Mouse (Mus musculus) cerebellum, adult 9-11 months (tissue): Measurements from ENCODE around the gene Vps26a.

ENCODE experiments used
- DNase-seq: peaks from one replicate; pipeline ENCODE4 v3.0.0; 2022

Gene Vps26a

DNA sequence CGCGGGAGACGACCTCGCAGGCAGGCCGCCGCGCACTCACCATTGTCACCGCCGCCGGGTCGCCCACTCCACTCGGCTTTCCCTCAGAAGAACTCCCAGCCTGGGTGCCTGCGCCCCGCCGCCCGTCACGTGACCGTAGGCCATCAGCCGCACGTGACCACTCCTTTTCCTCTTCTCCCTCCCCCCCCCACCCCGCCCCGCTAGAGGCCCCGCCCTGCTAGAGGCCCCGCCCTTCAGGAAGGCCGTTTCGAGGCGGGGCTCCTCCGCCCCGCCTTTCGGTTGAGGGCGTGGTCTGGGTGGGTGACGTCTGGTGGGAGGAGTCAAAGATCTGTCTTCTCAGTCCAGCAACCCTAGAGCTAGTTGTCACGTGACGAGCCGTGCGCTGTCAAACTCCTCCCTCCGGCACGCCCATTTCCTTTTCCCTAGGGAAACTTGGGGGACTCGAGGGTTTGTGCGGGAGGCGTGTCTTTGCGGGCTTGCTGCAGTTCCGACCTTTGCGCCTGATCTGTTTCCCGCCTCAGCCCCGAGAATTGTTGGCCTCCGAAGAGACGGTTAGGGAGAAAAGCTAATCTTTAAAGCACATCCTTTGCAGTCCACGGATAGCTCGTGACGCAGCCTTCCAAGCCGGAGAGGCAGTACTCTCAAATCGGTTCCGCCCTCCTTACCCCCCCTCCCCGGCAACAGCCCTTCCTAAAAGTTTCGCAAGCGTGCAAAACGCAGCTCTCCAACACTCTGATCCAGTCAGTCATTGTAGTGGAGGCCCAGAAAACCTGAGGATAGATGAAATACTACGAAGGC, at the start of gene Vps26a:
Gene Vps26a (minus strand): TSS at position 188 of the 798 bp plus-strand sequence.
- DNase-seq: peak; percentile 99

DNA sequence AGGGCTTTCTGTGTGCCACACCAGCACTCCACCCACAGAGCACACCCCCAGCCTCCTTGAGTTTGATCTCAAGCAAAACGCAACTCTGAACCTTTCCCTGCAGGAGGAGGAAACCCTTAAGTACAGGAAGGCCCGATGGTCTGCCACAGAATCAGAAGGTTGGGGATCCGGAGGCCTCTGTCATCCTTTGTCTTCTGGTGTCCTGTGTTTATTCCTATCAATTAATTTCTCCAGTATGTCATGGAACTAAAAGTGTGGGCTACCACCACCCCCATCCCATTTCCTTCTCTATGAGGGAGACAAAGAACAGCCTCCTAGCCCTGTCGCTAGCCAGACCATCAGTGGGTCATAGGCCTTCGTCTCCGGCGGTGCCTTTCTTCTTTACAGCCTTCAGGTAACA, 47.9 kb upstream of the Vps26a start:
- no peak for DNase-seq

DNA sequence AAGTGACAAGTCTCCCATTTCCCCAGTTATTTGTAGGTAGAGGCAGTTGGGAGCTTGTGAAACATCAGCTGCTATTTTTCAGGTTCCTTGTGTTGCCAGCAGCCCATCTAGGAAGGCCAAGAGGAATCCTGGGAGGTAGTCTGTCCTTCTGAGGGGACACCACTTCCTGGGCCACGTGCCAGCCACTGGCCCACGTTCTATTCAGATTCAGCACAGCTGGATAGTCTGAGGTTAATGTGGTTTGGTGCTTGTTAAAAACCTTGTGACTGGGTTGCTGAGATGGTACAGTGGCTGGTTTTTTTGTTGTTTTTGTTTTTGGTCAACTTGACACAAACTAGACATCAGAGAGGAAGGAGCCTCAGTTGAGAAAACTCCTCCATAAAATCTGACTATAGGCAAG, 46.2 kb upstream of the Vps26a start:
- DNase-seq: no peak

DNA sequence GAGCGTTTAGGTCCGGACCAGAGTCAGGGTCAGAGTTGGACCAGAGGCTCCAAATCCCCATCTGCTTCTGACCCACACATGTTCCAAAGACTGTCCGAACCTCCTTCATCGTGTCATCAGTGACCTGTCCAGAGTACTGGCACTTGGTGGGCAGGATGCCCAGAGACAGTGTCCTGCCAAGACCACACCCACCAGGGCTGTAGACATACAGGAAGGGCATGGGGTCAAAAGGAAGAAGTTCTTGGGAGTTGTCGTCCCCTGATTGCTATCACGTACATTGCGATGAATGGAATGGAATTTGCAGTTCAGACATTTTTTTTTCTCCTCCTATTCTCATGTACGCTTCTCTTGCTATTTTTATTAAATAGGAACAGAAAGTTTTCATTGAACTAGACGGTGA, 43.6 kb upstream of the Vps26a start:
- DNase-seq: no peak

DNA sequence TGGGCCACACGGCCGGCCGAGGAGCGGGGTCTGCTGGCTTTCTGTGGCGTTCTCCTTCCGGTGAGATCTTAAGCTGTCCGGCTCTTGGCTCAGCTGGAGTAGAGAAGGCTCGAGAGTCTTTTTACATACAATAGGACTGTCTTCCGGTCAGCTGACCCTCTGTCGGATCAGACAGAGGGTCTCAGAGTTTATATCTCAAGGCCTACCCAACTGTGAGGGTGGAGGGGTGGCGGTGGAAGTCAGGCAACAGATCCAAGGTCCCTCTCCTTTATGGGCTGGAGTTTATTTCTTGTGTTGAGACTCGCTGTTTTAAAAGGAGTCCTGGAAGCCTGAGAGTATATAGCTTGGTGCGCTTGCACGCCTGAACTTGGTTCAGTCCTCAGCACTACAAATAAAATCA, 40.7 kb upstream of the Vps26a start, which contains the start of gene Srgn:
Gene Srgn (minus strand): TSS at position 101 of the 400 bp plus-strand sequence.
- DNase-seq: no peak

DNA sequence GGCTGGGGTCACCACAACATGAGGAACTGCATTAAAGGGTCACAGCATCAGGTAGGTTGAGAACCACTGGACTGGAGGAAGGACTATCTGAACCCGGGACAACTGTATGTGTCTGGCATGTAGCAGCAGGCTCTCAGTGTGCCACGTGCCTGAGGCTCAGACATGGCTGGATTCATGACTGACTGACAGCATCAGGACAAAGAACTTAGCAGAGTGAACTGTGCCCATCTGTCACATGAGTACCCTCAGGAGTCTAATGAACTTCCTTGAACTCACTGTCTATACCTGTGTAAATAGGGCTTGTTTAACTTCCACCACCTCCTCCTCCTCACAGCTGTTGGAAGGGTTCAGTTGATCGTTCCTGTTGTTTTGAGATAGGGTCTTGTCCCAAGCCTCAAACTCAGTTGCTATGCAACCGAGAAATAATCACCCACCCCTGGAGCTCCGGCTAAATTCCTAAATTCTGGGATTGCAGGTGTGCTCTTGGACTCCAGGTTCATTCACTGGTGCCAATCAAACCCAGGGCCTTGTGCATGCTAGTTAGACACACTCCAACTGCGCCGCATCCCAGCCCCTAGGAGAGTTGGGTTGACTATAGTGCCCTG, 35.8 kb upstream of the Vps26a start:
- DNase-seq: no peak

DNA sequence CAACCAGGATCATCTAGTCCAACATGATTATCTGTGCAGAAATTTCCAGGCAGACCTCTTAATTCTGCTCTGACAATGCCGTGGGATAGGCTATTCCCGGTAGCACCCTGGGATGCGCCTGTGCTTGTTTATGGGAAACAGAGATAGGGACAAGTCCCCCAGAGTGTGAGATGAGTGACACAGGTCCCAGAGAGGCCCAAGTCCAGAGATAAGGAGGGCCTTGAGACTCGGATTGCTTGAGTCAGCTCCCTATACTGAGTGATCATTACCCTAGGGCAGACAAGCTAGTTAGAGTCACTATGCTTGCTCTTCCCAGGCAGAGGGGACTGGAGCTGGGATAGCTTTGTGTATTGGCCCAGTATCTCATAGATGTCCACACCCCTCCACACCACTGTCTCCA, 35.2 kb upstream of the Vps26a start:
- no peak for DNase-seq

DNA sequence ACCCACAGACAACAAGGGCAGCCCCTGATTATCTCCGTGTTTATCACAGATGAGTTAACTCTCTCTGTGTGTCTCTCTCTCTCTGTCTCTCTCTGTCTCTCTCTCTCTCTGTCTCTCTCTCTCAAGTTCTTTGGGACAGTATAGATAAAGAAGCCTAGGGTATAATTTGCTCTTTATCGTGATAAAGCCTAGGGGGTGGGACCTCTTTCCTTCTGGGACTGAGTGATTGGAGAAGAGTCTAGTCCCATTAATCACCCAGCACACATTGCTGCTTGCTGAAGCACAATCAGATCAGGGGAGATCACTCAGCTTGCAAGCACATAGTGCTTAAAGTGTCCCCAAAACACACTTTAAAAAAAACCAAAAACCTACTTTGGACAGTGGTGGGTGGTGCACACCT, 34.3 kb upstream of the Vps26a start:
- DNase-seq: no peak

DNA sequence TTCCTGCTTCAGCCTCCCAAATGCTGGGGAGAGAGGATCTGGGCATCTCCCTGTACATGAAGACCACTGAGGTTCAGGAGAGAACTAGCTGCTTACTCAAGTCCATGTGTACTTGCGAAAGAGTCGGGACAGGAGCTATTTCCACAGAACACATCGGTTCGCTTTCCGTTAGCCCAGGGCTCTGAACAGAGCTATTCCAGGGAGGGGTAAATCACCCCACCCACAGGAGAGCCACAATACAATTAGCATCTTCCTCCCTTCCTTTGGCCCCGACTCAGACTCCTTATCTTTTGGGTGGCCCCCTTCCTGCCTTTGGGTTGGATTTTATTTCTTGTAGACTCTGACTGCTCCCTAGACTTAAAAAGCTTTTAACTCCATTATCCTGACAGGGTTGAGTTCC, 30.9 kb upstream of the Vps26a start:
- DNase-seq: no peak

DNA sequence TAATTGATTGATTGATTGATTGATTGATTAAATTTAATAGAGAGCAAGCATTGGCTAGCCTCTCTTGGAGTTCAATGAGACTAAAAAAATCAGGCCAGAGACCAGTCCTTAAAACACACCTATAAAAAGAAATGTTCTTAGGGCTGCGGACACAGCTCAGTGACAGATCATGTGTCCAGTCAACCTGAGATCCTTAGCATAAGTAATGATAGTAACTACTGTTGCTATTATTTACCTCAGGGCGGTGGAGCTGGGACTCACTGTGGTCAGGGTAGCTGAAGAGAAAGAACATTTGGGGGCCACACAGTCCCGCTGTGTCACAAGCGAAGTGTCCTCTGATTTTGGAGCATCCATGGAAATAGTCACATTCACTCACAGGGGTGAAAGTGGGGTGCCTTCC, 26.2 kb upstream of the Vps26a start:
- DNase-seq: no peak

DNA sequence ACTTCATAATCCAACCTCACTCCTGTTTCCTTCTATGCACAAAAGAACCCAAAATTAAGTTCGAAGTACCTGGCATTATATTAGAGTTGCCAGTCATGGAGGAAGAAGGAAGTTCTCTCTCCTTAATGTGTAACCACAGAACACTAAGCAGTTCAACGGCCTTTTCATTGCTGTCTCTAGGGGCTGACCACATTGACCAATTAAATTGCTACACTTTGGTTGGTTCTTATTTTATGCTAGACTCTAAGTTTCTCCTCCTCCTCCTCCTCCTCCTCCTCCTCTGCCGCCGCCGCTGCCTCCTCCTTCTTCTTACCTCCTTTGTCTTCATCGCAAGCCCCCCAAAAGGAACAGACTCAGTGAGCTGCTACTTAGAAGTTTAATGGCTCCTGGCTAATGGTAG, 24.9 kb upstream of the Vps26a start:
- DNase-seq: no peak

DNA sequence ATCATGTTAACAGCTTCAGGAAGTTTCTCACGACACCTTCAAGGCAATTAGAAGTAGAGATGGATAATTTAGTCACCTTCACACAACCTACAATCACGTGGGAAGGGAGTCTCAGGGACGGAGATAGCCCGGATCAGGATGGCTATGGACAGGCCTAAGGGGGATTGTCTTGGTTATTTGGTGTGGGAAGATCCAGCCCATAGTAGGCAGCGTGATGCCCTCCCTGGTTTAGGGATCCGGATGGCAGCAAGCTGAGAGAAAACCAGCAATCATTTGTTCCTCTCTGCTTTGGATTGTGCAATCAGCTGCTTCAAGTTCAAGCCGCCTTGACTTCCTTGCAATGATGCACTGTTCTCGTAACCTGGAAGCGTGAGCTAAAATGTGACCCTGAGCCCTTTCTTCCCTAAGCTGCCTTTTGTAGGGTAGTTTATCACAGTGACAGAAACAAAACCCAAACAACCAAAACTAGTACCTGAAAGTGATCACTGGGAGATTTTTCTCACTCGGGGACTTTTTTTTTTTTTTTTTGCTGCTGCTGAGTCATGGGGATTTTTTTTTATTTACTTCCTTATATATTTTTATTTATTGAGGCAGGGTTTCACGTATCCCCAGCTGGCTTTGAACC, 22.5 kb upstream of the Vps26a start:
- DNase-seq: no peak

DNA sequence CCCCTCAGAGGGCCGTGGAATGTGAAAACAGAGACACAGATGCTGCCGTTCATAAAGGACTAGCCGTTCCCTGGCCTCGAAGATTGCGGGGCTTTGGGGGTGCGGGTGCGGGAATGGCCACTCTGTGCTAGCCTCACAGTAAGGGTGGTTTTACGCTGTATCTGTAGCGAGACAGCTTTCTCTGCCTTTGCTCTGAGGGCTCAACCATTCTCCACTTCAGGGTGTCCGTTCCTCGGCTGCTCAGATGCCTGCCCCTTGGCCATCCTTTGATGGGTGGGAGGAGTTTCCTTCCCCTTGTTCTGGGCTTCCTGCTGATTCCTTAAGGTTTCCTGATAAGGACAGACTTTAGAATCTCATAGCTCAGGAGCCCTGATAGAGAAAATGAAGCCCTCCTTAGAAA, 21.9 kb upstream of the Vps26a start:
- DNase-seq: no peak

DNA sequence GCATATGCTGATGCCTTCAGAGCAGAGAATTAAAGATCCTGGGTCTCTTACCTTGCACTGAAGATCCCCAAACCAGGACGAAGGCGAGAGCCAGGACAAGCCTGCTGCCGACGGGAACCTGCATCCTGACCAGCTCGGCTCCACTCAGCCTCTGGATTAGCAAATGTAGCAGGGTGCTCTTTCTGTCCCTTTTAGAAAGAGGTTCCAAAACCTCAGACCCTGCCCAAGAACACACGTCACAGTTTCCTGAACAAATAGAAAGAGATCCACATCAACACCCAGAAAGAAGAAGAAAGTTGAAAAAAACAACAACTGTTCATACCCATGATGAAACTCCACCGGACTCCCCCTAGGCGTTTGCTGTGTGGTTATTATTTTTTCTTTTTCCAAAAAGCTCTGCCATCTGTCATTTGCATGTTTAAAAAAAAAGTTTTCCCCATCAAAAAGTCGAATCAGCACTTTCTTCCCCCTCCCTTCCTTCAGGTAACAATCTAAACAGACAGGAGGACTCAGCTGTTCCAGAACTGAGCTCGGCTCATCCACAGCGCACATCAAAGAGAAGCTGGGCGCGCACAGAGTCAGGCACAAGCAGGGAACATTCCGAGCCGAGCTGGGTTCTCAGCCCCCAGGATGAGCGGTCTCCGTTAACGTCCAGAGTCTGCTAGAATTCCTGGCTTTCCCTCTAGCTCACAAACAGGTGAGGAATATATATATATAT, 21.1 kb upstream of the Vps26a start:
- DNase-seq: no peak

DNA sequence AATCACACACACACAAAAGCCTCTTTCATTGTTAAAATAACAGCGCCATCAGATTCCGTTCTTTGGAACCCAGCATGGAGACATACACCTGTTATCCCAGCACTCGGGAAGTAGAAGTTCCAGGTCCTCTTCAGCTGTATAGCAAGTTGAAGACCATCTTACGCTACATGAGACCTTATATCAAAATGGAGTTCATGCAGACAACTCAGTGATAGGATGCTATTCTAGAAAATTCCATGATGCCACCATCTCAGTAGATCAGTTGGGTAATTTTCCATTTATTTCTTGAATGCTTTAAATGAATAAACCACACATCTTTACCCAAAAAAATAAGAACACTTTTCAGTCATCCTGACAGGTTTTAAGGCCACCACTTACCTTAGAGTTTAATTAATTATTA, 20.5 kb upstream of the Vps26a start:
- DNase-seq: no peak

DNA sequence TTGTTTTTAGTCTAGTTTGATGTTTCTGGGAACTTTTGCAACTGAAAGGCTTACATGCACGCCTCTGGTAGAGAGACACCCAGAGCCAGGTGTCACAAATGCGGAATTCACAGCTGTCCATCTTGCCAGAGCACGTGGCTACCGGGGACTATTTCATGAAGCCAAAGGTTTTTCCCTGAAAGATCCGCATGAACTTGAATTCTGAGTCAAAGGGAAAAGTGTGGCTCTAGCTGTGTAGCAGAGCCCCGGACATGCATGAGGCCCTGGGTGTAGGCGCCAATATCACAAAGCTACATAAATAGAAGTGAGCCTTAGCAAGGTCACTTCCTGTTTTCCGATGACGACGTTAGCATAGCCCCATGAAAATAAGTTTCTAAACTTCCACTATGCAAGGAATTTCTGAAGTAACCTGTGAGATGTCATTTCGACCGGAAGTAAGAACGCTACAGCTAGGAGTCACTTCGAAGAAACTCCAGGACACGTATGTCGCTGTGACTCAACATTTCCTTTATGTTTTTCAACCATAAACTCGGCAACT, 19.5 kb upstream of the Vps26a start:
- DNase-seq: no peak

DNA sequence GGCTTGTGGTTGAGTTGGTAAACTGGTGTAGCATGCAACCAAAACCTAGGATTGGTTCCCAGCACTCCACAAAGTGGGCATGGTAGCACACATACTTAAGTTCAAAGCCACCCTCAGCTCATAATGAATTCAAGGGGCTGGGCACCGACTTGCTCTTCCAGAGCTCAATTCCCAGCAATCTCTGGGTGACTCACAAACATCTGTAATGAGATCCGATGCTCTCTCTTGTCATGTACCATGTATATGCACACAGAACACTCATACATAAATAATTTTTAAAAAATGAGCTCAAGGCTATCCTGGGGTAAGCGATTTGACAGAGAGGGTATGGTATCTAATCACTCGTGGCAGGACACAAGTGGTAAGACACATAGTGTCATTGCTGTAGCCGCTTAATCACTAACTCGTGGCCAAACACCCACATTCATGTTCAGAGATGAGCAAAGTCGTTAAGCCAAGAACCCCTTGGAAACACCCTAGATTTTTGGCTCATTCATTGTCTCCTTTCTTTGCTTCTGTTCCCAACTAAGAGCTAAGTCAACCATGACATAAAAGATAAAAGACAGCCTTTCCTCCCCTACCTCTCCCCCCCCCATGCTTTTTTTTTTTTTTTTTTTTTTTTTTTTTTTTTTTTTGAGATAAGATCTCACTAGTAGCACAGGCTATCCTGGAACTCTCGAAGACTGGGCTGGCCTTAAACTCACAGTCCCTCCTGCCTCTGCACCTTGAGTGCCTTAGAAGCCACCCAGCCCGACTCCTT, 18.8 kb upstream of the Vps26a start:
- no peak for DNase-seq

DNA sequence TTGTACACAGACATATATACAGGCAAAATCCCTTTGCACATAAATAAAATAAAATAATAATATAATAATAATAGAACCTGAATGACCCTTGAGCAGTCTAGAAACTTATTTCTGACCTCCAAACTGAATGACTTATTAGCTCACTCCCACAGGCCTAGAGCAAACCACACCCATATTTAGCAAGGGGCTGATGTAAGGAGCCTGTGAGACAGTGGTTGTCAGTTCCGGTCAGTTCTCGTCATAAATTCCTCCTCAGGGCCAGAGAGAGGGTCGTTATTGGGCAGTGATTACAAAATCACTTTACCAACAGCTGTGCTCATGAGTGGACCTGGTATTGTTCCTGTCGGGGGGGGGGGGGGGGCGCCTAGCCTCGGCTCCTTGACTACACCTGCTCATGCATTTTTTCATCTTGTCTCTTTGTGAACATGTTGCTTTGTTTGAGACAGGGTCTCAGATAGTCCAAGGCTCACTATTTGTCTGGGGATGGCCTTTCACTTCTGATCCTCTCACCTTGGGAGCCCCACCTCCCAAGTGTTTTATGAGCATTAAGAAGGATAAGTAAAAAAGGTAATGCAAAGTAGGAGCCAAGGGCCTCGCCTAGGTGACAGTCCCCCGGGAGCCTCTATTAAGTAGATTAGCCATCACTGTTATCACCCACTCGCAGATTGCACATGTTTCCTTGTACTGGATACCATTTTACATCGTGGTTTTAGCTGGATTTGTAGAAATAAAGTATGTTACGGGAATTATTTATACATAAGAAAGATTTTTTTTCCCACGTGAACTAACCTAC, 17.4 kb upstream of the Vps26a start:
- DNase-seq: no peak

DNA sequence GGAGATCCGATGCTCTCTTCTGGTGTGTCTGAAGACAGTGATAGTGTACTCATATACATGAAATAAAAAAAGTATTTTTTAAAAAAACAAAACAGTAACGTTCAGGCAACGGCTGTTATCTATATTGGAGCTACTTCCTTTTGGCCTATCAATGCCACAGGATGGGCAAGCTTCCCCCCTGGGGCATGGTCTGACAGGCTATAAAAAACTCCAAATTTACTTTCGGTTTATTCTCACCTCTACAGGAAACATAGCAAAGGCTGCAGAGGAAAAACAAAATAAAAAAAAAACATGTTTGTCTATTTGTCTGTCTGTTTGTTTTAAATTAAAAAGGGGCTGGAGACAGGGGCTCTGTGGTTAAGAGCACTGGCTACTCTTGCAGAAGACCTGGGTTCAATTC, 16.7 kb upstream of the Vps26a start:
- DNase-seq: no peak

DNA sequence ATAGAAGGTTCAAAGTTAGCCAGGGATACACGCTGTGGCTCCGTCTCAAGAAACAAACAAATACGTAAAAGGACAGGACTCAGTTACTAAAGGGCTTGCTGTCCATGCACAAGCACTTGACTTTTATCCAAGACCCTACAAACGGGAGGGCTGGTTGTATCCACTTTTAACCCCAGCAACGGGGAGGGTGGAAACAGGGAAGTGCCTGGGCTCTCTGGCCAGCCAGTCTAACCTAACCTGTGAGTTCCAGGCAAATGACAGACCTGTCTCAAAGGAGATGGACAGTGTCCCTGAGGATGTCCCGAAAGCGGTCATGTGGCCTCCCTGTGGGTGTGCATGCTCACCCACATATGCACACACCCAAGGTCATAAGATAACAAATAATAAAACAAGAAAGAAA, 15.3 kb upstream of the Vps26a start:
- DNase-seq: no peak

DNA sequence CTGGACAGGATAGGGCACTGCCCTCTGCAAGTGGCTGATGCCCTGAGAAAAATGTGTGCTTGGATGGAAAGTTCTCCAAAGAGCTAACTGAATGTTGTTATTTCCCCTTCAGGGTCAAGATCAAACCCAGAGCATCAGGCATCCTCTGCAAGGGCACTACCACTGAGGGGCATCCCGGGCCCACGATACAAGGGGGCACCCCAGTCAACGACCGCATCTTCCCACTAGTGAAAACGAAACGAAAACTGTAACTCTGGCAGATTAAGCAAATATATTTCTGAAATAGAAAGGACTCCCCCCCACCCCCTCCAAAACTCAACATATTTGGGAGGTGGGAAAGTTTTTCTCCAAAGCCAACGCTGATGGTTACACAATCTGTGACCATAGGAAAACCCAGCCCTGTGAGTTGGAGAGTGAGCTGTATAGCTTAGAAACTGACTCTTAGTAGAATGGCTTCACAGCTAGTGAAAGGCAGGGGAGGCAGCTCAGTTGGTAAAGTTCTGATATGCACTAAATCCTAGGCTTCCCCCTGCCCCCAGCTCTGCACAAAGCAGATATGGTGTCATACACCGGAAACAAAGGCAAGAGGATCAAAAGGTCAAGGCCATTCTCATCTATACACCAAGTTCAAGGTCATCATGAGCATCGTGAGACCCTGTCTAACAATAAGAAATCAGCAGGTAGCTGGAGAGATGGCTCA, 14.5 kb upstream of the Vps26a start:
- no peak for DNase-seq
